Mouse (Mus musculus) hematopoietic stem cell, adult 5-6 weeks (primary cell): Measurements from ENCODE around the gene Itfg2. TPM values are rescaled to one million over a fixed set of nuclear protein-coding genes. Genes with fewer than 3 reads are reported as not detected.

Experiments used
- ATAC-seq, 2 experiments: fragments of 125-278 bp in 1 of 2; replicated peaks in 1 of 2; 2 replicates each; pipeline ENCODE4 v1.8.0; 2016 to 2017; ENCODE audit warnings: inconsistent platforms in 2 of 2, mild to moderate bottlenecking in 2 of 2, moderate number of reproducible peaks in 2 of 2, low read depth in 1 of 2, moderate TSS enrichment in 1 of 2; ENCODE audit not compliant: low FRiP score in 2 of 2, poor library complexity in 2 of 2, severe bottlenecking in 2 of 2, insufficient read depth in 1 of 2, low TSS enrichment in 1 of 2
- total RNA-seq: library from RNA; stranded (forward); fragments of 172-1452, 232-1000 nt; gene quantifications from 2 replicates; pipeline ENCODE4 v1.2.3, GENCODE M21; 2017

The Itfg2 gene
- total RNA-seq, result 32.2 and 51.9 TPM in 2 replicates

DNA sequence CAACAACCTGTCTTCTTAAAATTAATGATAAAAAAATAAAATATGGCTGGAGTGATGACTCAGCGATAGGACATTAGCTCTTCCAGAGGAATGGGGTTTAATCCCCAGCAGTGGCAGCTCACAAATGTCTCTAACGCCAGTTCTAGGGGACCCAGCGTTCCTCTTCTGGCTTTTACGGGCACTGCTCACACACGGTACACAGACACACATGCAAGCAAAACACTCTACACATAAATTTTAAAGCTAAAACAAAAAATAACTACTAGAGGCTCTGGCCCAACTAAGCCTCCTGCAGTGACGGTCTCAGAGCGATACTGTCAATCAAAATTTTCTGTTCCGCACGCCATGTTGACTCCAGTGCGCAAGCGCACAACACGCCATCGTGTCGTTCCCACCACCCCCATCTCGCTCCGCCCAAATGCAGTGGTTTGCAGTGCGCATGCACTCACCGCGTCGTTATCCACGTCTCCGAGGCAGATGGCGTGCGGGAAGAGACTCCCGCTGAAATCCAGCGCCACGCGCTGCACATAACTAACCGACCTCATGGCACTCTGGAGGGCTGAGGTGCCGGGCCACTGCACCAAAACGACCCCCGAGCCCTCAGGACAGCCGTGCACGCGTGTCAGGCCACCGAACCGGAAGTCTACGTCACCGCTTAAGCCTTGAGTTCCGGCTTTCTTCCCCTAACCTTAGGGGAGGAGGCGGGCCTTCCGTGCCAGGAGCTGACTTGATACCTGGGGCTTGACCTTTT is at the start of gene Itfg2:
Gene Itfg2 (minus strand): TSS at position 663 of the 751 bp plus-strand sequence.
- ATAC-seq, result peak; percentile 96 to 97

DNA sequence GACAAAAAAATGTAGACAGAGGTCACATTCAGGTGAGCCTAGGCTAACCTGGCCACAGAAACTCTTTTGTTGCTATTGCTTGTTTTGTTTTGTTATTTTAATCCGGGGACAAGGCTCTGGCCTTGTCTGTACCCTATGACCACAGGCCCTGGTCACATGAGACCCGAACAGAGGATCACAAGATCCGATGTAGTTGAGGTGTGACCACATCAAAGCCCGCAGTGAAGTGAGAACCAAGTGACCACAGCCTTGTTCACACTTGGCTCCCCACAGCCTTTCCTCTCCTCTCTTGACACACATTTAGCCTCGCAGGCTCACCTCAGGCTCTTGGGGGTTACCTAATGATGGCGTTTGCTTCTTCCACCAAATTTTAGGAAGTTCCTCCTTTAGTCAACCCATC is 49.4 kb upstream of the Itfg2 start:
- no peak for ATAC-seq

DNA sequence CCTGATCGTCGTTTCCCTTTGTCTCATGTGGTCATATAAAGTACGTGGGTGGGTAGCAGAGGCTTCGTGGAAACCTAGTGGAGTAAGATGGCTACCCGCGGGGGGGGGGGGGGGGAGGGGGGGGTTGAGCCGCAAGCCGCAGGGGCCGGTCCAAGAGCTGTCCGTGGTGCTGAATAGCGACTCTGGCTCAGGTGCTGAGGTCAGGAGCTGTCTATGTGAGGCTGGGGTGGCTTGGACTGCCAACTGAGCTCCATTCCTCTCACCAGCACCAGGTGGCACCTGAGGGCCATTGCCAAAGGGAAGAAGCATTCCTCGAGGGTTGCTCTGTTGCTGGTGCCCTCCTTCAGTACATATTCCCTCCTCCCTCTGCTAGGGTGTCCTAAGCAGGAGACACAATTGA is 44.7 kb upstream of the Itfg2 start:
- ATAC-seq, result peak; percentile 49 to 80; a peak in 3 of 4 replicates

DNA sequence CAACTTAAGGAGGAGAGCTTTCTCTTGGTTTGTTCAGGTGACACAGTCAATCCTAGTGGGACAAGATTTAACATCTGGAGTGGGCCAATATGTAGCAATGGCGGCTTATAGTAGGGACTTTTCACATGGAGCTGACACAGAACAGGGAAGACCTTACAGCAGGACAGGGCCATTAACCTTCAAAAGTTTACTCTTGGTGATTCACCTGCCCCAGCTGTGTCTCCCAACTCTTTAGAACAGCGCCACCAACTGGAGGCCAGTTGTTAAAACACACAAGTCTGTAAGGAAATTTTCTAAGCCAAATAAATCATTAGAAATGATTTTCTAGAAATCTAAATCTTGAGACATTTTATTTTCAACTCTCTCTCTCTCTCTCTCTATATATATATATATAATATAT is 42.6 kb upstream of the Itfg2 start:
- no peak for ATAC-seq

DNA sequence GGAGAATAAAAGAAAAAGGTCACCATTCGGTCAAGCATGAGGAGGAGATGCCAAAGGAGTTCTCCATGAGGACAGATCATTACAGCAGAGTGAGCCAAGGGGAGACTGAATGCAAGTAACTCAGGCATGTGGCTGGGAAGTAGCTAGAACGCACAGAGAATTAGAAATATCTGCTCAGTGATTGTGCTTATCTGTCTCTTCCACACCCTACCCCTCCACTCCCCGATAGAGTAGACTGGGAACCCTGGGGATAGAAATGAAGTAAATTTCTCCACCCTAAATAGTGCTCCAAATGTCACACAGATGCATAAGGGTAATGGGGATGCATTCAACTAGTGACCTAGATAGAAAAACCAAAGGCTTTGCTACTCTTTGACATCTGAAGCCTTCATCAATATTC is 41.8 kb upstream of the Itfg2 start:
- no peak for ATAC-seq

DNA sequence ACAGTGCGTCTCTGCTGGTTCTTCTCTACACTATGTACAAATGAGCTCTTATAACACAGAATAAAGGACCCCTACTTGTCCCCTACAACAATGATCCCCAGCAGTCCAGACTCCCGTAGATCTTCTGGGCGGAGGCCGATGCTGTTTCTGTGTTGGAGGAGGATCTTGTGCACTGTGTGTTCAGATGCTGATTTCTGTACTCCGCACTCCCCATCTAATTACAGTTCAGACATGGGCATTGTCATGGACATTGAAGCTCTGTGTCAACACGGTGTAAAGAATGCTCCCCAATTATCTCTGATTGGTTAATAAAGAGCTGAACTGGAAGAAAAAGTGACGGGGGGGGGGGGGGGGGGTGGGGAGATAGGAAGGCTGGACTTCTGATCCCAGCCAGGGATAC is 41.3 kb upstream of the Itfg2 start:
- ATAC-seq, result no peak

DNA sequence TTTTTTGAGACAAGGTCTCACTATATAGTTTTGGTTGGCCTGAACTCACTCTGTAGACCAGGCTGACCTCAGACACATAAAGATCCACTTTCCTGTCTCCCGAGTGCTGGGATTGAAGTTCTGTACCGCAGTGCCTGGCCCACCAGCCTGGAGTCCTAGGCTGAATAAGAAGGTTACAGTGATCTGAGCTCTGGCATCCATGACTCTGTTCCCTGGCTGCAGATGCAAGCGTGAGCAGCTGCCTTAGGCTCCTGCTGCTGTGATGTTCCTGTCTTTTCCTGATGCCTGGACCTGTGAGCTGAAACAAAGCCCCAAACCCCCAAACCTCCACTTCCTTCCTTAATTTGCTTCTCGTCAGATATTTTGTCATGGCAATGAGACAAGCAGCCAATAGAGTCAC is 40.3 kb upstream of the Itfg2 start:
- no peak for ATAC-seq

DNA sequence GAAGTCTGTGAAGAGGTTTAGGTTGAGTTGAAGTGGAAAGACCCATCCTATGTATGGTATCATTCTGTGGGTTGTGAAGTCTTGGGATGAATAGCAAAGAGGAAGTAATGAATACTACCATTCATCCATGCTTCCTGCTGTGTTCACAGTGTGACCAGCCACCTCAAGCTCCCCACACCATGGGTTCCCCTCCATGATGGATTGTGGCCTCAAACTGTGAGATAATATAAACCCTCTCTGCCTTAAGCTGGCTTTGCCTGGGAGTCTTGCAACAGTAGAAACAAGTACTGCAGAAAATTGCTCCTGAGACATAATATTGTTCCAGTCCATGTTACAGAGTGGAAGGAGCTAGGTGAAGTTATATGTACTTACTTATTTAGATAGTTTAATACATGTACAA is 36.9 kb upstream of the Itfg2 start:
- no peak for ATAC-seq

DNA sequence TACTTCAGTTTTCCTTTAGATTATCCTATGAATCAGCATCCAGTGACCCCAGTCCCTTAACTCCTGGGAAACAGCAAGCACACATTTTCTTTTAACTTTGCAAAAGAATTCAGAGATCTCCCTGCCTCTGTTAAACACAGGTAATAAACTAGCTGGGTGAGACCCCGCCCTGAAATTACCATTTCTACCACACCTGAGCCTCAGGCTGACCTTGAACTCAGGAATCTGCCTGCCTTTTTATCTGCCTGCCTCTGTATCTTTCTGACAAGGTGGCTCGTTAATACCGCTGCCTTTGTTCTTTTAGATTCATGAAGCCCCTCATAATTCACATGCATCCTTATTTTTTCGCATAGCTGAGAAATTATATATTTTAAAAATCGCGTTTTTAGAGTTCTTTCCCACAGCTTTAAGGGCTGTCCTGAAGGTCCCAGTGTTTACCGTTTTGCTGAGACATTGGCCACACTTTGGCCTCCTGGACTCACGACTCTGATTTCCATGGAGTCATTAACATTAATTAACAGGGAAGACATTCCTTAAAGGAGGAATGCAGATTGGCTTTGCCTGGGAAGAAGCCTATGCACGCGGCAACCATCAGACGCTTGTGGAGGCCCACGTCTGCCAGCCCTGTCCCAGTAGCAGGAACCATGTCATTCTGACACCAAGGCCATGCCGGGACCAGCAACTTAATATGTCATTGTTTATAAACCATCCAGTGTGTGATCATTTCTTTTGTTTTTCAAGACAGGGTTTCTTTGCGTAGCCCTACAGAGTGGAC is 36.2 kb upstream of the Itfg2 start:
- ATAC-seq, result no peak

DNA sequence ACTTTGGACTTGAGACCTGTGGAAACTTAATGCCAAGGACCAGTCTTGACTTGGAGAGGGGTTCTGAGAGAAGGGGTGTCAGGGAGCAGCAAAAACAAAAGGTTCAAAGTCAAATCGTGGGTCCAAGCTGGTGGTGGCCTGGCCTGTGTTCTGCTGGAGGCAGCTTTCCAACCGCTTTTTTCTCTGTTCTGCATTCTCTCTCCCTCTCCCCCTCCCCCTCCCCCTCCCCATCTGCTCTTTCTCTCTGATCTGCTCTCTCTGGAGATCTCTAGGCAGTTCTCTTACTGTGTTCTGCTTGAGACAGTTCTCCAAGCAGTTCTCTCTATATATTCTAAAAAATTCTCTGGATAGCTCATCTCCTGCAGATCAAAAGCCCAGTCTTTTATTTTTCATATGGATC is 35.6 kb upstream of the Itfg2 start:
- ATAC-seq, result no peak

DNA sequence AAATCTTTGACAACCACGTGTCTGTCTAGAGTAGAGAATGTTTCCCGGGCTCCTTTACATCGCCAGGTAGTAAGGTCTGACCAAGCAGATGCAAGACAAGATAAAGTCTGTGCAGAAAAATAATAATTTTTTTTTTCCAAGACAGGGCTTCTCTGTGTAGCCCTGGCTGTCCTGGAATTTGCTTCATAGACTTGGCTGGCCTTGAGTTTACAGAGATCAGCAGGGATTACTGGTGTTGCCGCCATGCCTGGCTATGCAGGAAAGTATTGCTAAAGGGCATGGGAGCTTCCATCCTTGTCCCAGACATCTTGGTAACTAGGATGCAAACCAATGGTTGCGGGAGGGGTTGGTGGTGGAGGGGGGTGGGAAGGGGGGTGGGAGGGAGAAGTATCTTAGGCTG is 32.5 kb upstream of the Itfg2 start:
- ATAC-seq, result no peak

DNA sequence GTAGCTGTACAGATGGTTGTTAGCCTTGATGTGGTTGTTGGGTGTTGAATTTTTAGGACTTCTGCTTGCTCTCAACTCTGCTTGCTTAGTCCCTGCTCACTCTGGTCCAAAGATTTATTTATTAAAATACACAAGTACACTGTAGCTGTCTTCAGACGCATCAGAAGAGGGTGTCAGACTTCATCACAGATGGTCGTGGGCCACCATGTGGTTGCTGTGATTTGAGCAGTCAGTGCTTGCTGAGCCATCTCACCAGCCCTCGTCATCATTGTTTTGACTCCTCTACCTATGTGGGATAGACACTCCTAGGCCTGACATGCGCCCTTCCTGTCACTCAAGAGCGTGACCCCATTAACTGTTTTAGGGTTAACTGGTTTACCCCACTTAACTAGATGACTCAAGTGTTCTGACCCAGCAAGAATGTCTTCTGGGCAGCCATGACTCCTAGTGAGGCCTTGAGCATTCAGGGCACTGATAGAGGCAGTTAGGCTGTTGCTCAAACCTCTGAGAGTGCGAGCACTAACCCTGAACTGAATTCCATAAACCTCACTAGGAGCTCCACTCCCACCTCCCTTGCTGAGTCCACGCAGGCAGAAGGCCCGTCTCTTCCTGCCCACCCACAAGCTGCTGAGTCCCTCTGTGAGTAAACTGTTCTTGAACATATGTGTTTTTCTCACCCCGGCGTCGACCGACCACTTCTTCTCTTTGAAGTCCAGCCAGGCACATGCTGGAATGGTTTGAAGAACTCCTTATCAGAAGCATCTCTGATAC is 31.3 kb upstream of the Itfg2 start:
- no peak for ATAC-seq

DNA sequence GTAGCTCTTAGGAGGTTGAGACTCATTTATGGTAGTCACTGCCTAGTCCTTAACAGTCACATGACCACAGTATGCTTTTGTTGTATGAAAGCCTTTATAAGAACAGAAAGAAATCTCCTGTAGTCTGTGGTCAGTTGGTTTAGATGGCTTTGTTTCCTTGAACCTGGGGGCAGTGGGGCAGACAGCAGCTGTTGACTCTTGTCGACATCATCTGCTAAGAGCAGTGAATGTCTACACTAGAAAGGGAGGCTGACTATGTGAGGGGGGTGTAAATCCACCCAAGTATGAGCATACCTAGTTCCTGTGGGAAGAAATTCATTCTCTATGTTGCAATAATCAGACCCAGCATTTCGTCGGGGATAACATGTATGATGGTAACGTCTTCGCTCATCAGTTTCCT is 22.3 kb upstream of the Itfg2 start:
- no peak for ATAC-seq

DNA sequence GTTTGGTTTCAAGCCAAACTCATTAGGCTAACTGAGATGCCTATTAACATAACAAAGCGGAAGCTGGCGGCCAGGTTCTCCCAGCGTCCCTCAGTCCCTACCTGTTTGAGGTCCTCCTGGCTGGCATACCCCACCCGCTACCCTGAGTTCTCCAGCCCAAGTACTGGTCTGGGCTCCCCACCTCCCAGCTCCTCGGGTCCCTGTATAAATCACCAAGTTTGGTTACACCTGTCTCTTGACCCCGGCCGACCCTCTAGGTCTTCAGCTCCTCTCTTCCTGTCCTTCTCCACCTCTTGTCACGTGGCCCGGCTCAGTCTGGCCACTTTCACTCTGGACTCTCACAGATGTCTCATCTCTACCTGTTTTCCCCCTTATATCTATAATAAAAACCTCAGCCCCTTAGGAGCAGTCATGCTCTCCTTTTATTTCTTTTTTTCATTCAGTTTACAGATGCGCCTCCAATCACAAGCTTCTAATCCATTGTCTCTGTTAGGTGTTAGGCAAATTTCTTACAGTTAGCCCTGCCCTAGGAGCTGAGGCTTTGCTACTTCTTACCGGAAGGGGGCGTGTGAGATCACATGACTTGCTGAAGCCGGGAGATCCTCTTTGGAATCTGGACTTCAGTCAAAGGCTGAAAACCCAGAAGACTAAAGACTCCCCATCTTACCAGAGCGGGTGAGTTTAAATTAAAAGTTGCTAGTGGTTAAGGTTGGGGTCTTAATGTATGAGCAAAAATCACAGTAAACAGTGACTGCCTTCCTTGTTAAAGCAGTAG is 21.2 kb upstream of the Itfg2 start:
- ATAC-seq, result peak; percentile 72 to 74; a peak in 3 of 4 replicates

DNA sequence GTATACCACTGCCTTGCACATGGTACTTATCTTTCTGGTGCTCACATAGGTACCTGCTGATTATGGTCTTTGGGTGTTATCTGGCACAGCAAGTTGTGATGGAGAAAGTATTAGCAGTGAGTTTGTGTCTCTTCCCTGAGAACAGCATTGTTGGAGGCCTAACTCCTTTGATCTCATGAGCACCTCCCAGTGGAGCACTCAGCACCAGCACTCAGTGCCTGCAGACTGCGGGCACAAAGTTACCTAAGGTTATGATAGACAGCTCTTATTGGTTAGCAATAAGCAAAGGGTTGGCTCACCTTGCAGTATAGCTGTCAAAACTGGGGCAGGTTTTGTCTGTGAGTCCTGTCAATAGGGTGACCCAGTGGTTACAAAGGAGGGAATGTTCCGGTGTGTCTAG is 15.5 kb upstream of the Itfg2 start:
- 0 out of 4 replicates have a peak, but pooled peaks of 1 of the 2 experiments have one; percentile 16 for ATAC-seq

DNA sequence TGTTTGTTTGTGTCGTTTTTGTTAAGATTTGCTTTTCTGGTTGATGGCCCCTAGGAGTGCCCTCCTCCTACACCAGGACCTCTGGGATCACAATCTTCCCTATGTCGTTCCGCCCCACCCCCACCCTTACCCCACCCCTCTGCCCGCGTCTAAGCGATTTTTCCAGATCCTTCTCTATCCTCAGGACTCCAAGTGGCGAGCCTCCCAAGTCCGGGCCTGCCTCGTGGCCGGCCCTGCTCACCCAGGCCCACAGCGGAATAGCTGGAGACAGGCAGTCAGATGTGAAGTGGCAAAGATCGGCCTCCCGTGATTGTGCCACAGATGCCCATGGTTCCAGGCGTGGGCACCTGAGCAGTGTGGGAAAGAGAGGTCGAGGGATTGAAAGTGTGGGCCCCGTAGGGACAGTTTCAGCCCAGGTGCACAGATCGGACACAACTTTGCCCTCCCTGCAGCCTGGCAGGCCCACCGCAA is 14.2 kb upstream of the Itfg2 start:
- ATAC-seq, result no peak

DNA sequence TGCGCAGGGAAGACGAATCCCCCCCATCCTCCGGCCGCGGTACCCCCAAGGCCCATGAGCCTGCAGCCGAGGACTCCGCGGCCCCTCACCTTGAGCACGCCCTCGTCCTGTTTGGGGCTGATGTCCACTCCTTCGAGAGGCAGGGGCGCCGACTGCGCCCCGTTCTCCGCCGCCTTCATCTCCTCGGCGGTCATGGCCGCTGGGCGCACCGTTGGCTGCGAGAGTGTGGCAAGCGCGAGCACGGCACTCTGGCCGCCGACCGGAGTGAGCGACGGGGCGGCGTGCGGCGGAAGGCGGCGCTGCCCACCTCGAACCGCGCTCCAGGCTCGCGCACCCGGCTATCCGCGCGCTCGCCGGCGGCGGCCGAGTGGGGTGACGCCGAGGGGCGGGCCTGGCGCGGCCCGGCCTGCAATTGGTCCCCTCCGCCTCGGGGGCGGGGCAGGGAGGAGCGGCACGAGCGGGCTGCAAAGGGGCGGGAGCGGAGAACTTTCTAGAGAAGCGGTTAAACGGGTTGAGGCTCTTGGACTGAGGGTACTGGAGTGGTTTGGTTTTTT is 13.7 kb upstream of the Itfg2 start, which contains the start of gene Fkbp4:
Gene Fkbp4 (minus strand): TSS at position 361 of the 554 bp plus-strand sequence.
- ATAC-seq, result peak; percentile 80 to 85
